Mouse (Mus musculus) lung, embryonic 14.5 days (tissue): ENCODE data around the gene Gpr34. TPM values are rescaled to one million over a fixed set of nuclear protein-coding genes. Genes with fewer than 3 reads are reported as not detected.

Experiments
- ATAC-seq: fragments of 200-750 bp; cut with Nextera tagmentation; 2 replicates; pipeline ENCODE4 v1.8.0; 2017; ENCODE audit warnings: mild to moderate bottlenecking, moderate TSS enrichment, moderate library complexity; ENCODE audit not compliant: insufficient read depth
- DNase-seq: peaks from one replicate; pipeline ENCODE4 v3.0.0-alpha.2; 2015
- H3K27ac ChIP-seq: fragments of 300-500 bp; sonication (generic); 2 replicates; pipeline ENCODE4 v1.5.1; 2014; ENCODE audit warnings: low read depth, mild to moderate bottlenecking, moderate library complexity
- H3K27me3 ChIP-seq: fragments of 300-500 bp; sonication (generic); 2 replicates; pipeline ENCODE4 v1.6.1; 2014; ENCODE audit warnings: low read length, control low read depth; ENCODE audit not compliant: insufficient read depth
- H3K36me3 ChIP-seq: fragments of 300-500 bp; sonication (generic); 2 replicates; pipeline ENCODE4 v1.6.1; 2014; ENCODE audit warnings: control low read depth; ENCODE audit not compliant: insufficient read depth
- H3K4me1 ChIP-seq: fragments of 300-500 bp; sonication (generic); 2 replicates; pipeline ENCODE4 v1.6.1; 2014; ENCODE audit warnings: antibody characterized with exemption, control low read depth; ENCODE audit not compliant: insufficient read depth
- H3K4me2 ChIP-seq: fragments of 300-500 bp; sonication (generic); 2 replicates; pipeline ENCODE4 v1.6.1; 2014; ENCODE audit warnings: mild to moderate bottlenecking
- H3K4me3 ChIP-seq: fragments of 300-500 bp; sonication (generic); 2 replicates; pipeline ENCODE4 v1.5.1; 2014; ENCODE audit warnings: low read depth, low read length
- H3K9ac ChIP-seq: fragments of 300-500 bp; sonication (generic); 2 replicates; pipeline ENCODE4 v1.6.1; 2014
- H3K9me3 ChIP-seq: fragments of 300-500 bp; sonication (generic); 2 replicates; pipeline ENCODE4 v1.6.1; 2016; ENCODE audit warnings: low read depth, low read length, control low read depth
- CTCF ChIP-seq: IDR thresholded peaks from 2 replicates; pipeline ENCODE4 v1.5.1; 2016; ENCODE audit warnings: antibody characterized with exemption, low read depth
- WGBS: fragments of 180-500 bp; shearing (Covaris S2); extraction: QIAGEN DNeasy Blood & Tissue Kit; methylation state at CpG from one replicate; pipeline ENCODE4 v1.1.7; 2014; 5-methylcytosine and 5-hydroxymethylcytosine counted together
- microRNA-seq: library from miRNA; unstranded; fragments of <30 nt; microRNA quantifications from one replicate; pipeline ENCODE4, GENCODE M21; 2016; ENCODE audit warnings: borderline number of aligned reads
- polyA plus RNA-seq: library from polyadenylated mRNA; unstranded; fragments of >200 nt; fragmentation: Nextera tagmentation; extraction: Ambion mirVana; gene quantifications from 2 replicates; pipeline ENCODE4 v1.2.1, GENCODE M21; 2014

Gpr34 gene
- polyA plus RNA-seq, 1 experiment from 2014 or later = 2.5 TPM

DNA sequence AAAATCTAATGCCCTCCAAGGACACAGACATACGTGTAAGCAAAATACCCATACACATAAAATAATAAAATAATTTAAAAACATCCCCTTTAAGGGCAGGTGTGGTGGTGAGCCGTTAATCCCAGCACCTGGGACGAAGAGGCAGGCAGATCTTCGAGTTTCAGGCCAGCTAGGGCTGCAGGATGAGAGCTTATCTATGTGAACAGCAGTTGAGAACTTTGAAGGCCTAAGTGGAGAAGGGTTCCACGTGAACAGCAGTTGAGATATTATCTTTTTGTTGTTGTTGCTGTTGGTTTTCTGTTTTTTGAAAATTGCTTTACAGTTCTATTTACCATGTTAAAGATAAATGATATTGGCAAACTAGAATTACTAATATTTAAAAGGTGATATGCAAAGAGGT is 37.0 kb downstream of the Gpr34 start:
- H3K4me1 ChIP-seq = no peaks in the 10 kb centered on the region
- DNase-seq (no peak), ATAC-seq (no peak)
- no peak overlapping the region for H3K9ac ChIP-seq
- no peaks in the 10 kb centered on the region for H3K36me3 ChIP-seq
- H3K27ac ChIP-seq = no peak overlapping the region
- H3K4me2 ChIP-seq = no peak overlapping the region
- no peaks in the 10 kb centered on the region for H3K9me3 ChIP-seq
- TF ChIP-seq CTCF = no peak
- WGBS = 83% methylated on average over 5 of the region's 5 CpGs
- no peaks in the 10 kb centered on the region for H3K27me3 ChIP-seq
- no peak overlapping the region for H3K4me3 ChIP-seq

DNA sequence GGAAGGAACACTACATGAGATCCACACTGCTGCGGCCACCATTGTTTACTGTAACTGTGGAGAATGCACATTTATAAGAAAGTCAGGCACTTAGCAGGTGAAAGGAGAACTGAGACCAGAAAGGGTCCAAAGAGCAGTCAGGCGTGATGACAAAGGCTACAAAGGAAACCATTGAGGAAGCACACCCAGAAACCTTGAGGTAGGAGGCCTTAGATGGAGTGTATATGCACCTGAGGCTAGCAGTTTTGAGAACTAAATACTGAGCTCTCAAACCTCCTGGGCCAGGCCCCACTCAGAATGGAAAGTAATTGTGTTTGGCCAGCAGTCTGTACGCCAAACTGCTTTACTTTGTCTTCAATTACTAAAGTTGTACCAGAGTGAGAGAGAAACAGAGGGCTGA is 38.5 kb downstream of the Gpr34 start:
- no peak overlapping the region for H3K4me3 ChIP-seq
- WGBS = 77% methylated on average over 3 of the region's 3 CpGs
- no peak overlapping the region for H3K27ac ChIP-seq
- no peak overlapping the region for H3K4me2 ChIP-seq
- no peaks in the 10 kb centered on the region for H3K36me3 ChIP-seq
- H3K27me3 ChIP-seq = no peaks in the 10 kb centered on the region
- no peaks in the 10 kb centered on the region for H3K4me1 ChIP-seq
- no peaks in the 10 kb centered on the region for H3K9me3 ChIP-seq
- no peak for TF ChIP-seq CTCF
- ATAC-seq (no peak), DNase-seq (no peak)
- H3K9ac ChIP-seq = no peak overlapping the region

DNA sequence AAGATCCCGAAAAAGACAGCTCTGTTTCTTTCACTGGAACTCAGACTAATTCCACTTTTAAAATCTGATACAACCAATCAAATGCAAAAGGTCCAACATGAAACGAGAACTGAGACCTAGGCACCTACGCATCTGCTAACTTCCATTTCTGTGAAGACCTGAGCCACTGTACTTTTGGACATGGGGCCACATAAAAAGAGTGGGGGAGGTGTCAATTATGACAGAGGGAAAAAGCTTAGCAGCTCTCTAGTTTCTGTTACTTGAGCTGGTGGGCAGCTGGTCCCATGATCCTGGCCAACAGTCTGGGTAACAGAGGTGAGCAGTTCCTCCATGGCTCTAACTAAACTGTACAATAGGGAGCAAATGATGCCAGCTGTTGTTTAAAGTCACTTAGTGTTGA is 41.1 kb downstream of the Gpr34 start:
- Histone ChIP-seq H3K36me3 (no peaks in the 10 kb centered on the region), H3K9me3 (no peaks in the 10 kb centered on the region), H3K4me3 (no peak overlapping the region), H3K9ac (no peak overlapping the region), H3K27ac (no peak overlapping the region), H3K27me3 (no peaks in the 10 kb centered on the region), H3K4me1 (no peaks in the 10 kb centered on the region), H3K4me2 (no peak overlapping the region)
- no peak for TF ChIP-seq CTCF
- DNase-seq (no peak), ATAC-seq (no peak)
- 84% methylated on average over 3 of the region's 3 CpGs for WGBS

DNA sequence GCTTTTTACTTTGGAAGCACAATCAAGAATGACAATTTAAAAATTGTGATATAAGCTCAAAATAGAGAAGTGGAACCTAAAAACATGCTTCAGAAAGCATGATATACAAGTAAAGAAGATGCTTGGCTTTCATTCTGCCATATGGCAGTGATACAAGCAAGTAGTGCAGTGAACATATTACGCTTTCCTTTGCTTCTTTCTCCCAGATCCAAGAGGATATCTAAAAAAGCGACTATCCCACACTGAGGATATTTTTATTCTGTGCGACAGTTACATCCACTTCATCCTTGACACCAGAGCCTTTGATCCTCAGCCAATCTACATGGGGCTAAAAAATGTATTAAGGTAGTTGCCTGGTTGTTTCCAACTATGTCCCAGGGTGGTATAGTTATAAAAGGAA is 49.9 kb downstream of the Gpr34 start:
- no peaks in the 10 kb centered on the region for H3K27me3 ChIP-seq
- H3K4me1 ChIP-seq = no peaks in the 10 kb centered on the region
- ATAC-seq = no peak
- no peak overlapping the region for H3K27ac ChIP-seq
- no peak overlapping the region for H3K4me2 ChIP-seq
- no peak overlapping the region for H3K9ac ChIP-seq
- TF ChIP-seq CTCF = no peak
- no peak for DNase-seq
- no peaks in the 10 kb centered on the region for H3K9me3 ChIP-seq
- no peaks in the 10 kb centered on the region for H3K36me3 ChIP-seq
- no peak overlapping the region for H3K4me3 ChIP-seq
- WGBS = 82% methylated on average over 3 of the region's 3 CpGs

DNA sequence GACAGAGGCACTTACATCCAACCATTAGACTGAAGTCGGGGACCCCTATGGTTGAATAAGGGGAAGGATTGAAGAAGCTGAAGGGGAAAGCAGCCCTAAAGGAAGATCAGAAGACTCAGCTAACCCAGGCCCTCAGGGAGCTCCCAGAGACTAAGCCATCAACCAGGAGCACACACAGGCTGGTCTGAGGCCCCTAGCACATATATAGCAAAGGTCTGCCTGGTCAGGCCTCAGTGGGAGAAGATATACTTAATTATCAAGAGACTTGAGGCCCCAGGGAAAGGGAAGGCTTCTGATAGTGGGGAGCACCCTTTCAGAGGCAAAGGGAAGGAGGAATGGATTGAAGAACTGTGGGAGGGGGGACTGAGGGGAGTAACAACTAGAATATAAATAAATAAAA is 54.7 kb downstream of the Gpr34 start:
- 92% methylated on average over 1 of the region's 1 CpGs for WGBS

DNA sequence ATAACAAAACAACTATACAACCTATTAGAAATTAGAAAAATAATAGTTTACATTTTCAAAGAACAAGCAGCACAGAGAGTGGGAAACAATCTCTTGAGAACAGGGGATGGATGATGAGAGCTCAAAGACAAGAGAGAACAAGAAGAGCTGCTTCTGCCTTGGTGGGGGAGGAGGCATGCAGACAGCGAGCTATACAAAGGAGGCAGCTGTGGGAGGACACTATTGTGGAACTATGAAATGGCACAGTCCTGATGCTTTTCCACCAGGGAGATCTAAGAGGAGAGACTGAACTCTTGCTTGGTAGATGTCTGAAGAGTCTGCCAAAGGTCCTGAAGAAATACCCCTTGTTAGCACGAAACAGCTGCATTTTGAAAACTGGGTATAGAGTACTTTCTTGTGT is 56.5 kb downstream of the Gpr34 start:
- H3K4me3 ChIP-seq = no peak overlapping the region
- H3K4me1 ChIP-seq = no peaks in the 10 kb centered on the region
- no peak overlapping the region for H3K27ac ChIP-seq
- H3K36me3 ChIP-seq = no peaks in the 10 kb centered on the region
- no peak for TF ChIP-seq CTCF
- no peak overlapping the region for H3K9ac ChIP-seq
- no peaks in the 10 kb centered on the region for H3K9me3 ChIP-seq
- DNase-seq (no peak), ATAC-seq (no peak)
- H3K27me3 ChIP-seq = no peaks in the 10 kb centered on the region
- 65% methylated on average over 2 of the region's 2 CpGs for WGBS
- no peak overlapping the region for H3K4me2 ChIP-seq

More for the DNA sequence above, 54.7 kb downstream of the Gpr34 start:
- Histone ChIP-seq H3K9ac (no peak overlapping the region), H3K4me2 (no peak overlapping the region), H3K4me3 (no peak overlapping the region), H3K9me3 (no peaks in the 10 kb centered on the region), H3K36me3 (no peaks in the 10 kb centered on the region), H3K27me3 (no peaks in the 10 kb centered on the region), H3K27ac (no peak overlapping the region), H3K4me1 (no peaks in the 10 kb centered on the region)
- no peak for ATAC-seq
- no peak for DNase-seq
- TF ChIP-seq CTCF = no peak

Small RNA genes within 50 kb of the gene (microRNA-seq; reads per million reads assigned to microRNA genes)
- not detected for gene Gm25246

Other genes starting within 250 kb of the Gpr34 start
- gene Nyx, start 166.0 kb upstream of the Gpr34 start, polyA plus RNA-seq = 0.03 and 0.05 TPM in 2 replicates
- 0.41 and 0.58 TPM in 2 replicates for gene Gpr82, start 29.3 kb downstream of the Gpr34 start, polyA plus RNA-seq
- 14.6 and 16.0 TPM in 2 replicates for gene Cask, start 219.3 kb downstream of the Gpr34 start, polyA plus RNA-seq